Mouse (Mus musculus) adrenal gland, postnatal 10 days (tissue): ENCODE results near the gene Pkmyt1. TPM values are rescaled to one million over a fixed set of nuclear protein-coding genes. Genes with fewer than 3 reads are reported as not detected.
A peak's percentile ranks its signal among the peaks of the same experiment; 100 is the strongest.
"Not testable (repeated sequence)": the region's sequence is repeated elsewhere in the genome, so short reads cannot be mapped to it uniquely, and the experiment has no call there.

Experiments
- DNase-seq: peaks from one replicate; pipeline ENCODE4 v3.0.0; 2021; ENCODE audit warnings: mixed read lengths
- total RNA-seq, 2 experiments: library from RNA; stranded (reverse); gene quantifications; 2 replicates each; pipeline ENCODE4 v1.2.3; 2021

Gene Pkmyt1
- total RNA-seq, 2 experiments from 2014 or later = 9.1 to 12.8 TPM

GRCm38 (mm10) chr17:23747471-23747870, 21.3 kb downstream of the Pkmyt1 start:
- DNase-seq = no peak

- no peak for DNase-seq
These were observed 21.9 kb downstream of the Pkmyt1 start for GRCm38 (mm10) chr17:23748026-23748425.

- DNase-seq = peak; percentile 84
These were observed 22.7 kb downstream of the Pkmyt1 start for GRCm38 (mm10) chr17:23748631-23749391.

GRCm38 (mm10) chr17:23749400-23750191, 23.5 kb downstream of the Pkmyt1 start:
- DNase-seq = no peak

- no peak for DNase-seq
These were observed 29.6 kb downstream of the Pkmyt1 start for GRCm38 (mm10) chr17:23755689-23756088.

GRCm38 (mm10) chr17:23757581-23757980, 31.4 kb downstream of the Pkmyt1 start:
- no peak for DNase-seq

GRCm38 (mm10) chr17:23758801-23759200, 32.7 kb downstream of the Pkmyt1 start:
- no peak for DNase-seq

GRCm38 (mm10) chr17:23760231-23760630, 34.1 kb downstream of the Pkmyt1 start:
- no peak for DNase-seq

- no peak for DNase-seq
These were observed 35.0 kb downstream of the Pkmyt1 start for GRCm38 (mm10) chr17:23761155-23761554.

GRCm38 (mm10) chr17:23762976-23763375, 36.8 kb downstream of the Pkmyt1 start:
- DNase-seq = no peak

GRCm38 (mm10) chr17:23770493-23770892, 44.4 kb downstream of the Pkmyt1 start:
- no peak for DNase-seq

GRCm38 (mm10) chr17:23770896-23771283, 44.8 kb downstream of the Pkmyt1 start:
- DNase-seq = no peak

- DNase-seq = peak; percentile 98
These were observed 45.4 kb downstream of the Pkmyt1 start, which contains the start of gene Flywch1 for GRCm38 (mm10) chr17:23771284-23772218. Gene Flywch1, minus strand, starts transcription at chr17:23771602.

GRCm38 (mm10) chr17:23772219-23772556, 46.1 kb downstream of the Pkmyt1 start:
- not testable (repeated sequence) for DNase-seq

GRCm38 (mm10) chr17:23773676-23774075, 47.5 kb downstream of the Pkmyt1 start:
- DNase-seq = no peak

GRCm38 (mm10) chr17:23774090-23774489, 48.0 kb downstream of the Pkmyt1 start:
- peak; percentile 89 for DNase-seq

- no peak for DNase-seq
These were observed 50.1 kb downstream of the Pkmyt1 start for GRCm38 (mm10) chr17:23776216-23776615.

- no peak for DNase-seq
These were observed 51.0 kb downstream of the Pkmyt1 start for GRCm38 (mm10) chr17:23777141-23777540.

GRCm38 (mm10) chr17:23778447-23778846, 52.3 kb downstream of the Pkmyt1 start:
- no peak for DNase-seq

GRCm38 (mm10) chr17:23783352-23783751, 57.2 kb downstream of the Pkmyt1 start:
- no peak for DNase-seq

- DNase-seq = peak; percentile 82
These were observed 59.7 kb downstream of the Pkmyt1 start, which contains the start of gene Flywch2 for GRCm38 (mm10) chr17:23785561-23786471. Gene Flywch2, minus strand, starts transcription at chr17:23786081.
